Mouse (Mus musculus) kidney, adult 2 months (tissue): ENCODE measurements around the gene Mast4. TPM values are rescaled to one million over a fixed set of nuclear protein-coding genes. Genes with fewer than 3 reads are reported as not detected.

Source experiments
- DNase-seq: peaks from one replicate; pipeline ENCODE4 v3.0.0; 2021
- H3K27ac ChIP-seq: fragments of 200-500 bp; 2 replicates; pipeline ENCODE4 v1.5.1; 2012; ENCODE audit warnings: low read depth, low read length, control low read depth, inconsistent platforms; ENCODE audit not compliant: insufficient read depth
- H3K27me3 ChIP-seq: fragments of 200-500 bp; replicated peaks from 2 replicates; pipeline ENCODE4 v1.6.1; 2012; ENCODE audit warnings: mild to moderate bottlenecking, moderate library complexity, low read length, inconsistent platforms; ENCODE audit not compliant: control insufficient read depth, insufficient read depth
- H3K36me3 ChIP-seq: fragments of 200-500 bp; 2 replicates; pipeline ENCODE4 v1.6.1; 2012; ENCODE audit warnings: mild to moderate bottlenecking, moderate library complexity, low read length, inconsistent platforms; ENCODE audit not compliant: control insufficient read depth, insufficient read depth
- H3K4me1 ChIP-seq: fragments of 200-500 bp; 2 replicates; pipeline ENCODE4 v1.6.1; 2011; ENCODE audit warnings: low read length; ENCODE audit not compliant: control insufficient read depth, insufficient read depth
- H3K4me3 ChIP-seq: fragments of 200-500 bp; 2 replicates; pipeline ENCODE4 v1.5.1; 2011; ENCODE audit warnings: mild to moderate bottlenecking, low read depth, low read length, control low read depth; ENCODE audit not compliant: insufficient read depth
- CTCF ChIP-seq: fragments of 200-500 bp; conservative IDR thresholded peaks from 2 replicates; pipeline ENCODE4 v1.5.1; 2011; ENCODE audit warnings: low read depth, mild to moderate bottlenecking, control low read depth, low read length, moderate library complexity, mixed read lengths; ENCODE audit not compliant: insufficient read depth, insufficient read length
- POLR2A ChIP-seq: fragments of 200-500 bp; IDR thresholded peaks from one replicate; pipeline ENCODE4 v1.6.1; 2011; ENCODE audit warnings: low read depth, low read length, control low read depth
- WGBS: fragments of 180-500 bp; shearing (Covaris S2); methylation state at CpG from one replicate; pipeline ENCODE4 v1.1.7; 2018; 5-methylcytosine and 5-hydroxymethylcytosine counted together
- polyA plus RNA-seq: library from polyadenylated mRNA; depleted of rRNA; stranded (reverse); fragments of >200 nt; gene quantifications from 2 replicates; pipeline ENCODE4 v1.2.3, GENCODE M21; 2012

The Mast4 gene
- polyA plus RNA-seq, 1 experiment = 6.5 TPM

GRCm38 (mm10) chr13:103061680-103062079, 272.6 kb downstream of the Mast4 start:
- DNase-seq = no peak
- Histone ChIP-seq H3K27me3 (no peaks in the 10 kb centered on the region), H3K27ac (no peak overlapping the region), H3K36me3 (no peaks in the 10 kb centered on the region), H3K4me1 (no peaks in the 10 kb centered on the region), H3K4me3 (no peak overlapping the region)
- WGBS = 87% methylated on average over 2 of the region's 2 CpGs
- no peak for TF ChIP-seq CTCF

- Histone ChIP-seq H3K4me1 (no peaks in the 10 kb centered on the region), H3K36me3 (no peaks in the 10 kb centered on the region), H3K4me3 (no peak overlapping the region), H3K27ac (no peak overlapping the region), H3K27me3 (no peaks in the 10 kb centered on the region)
- WGBS = 76% methylated on average over 11 of the region's 11 CpGs
- no peak for DNase-seq
- TF ChIP-seq POLR2A (no peak), CTCF (no peak)
Observed at GRCm38 (mm10) chr13:103059995-103060652, 274.2 kb downstream of the Mast4 start.

GRCm38 (mm10) chr13:103056451-103056850, 277.8 kb downstream of the Mast4 start:
- no peaks in the 10 kb centered on the region for H3K27me3 ChIP-seq
- TF ChIP-seq CTCF (no peak), POLR2A (no peak)
- H3K4me1 ChIP-seq = peaks cover 3% of the 10 kb centered on the region; the same call in 1 of the 2 replicates
- no peak overlapping the region for H3K27ac ChIP-seq
- no peaks in the 10 kb centered on the region for H3K36me3 ChIP-seq
- 83% methylated on average over 10 of the region's 10 CpGs for WGBS
- no peak overlapping the region for H3K4me3 ChIP-seq
- no peak for DNase-seq

GRCm38 (mm10) chr13:103052661-103053060, 281.6 kb downstream of the Mast4 start:
- peaks cover 5% of the 10 kb centered on the region; the same call in 1 of the 2 replicates for H3K4me1 ChIP-seq
- no peak for TF ChIP-seq POLR2A
- no peak for TF ChIP-seq CTCF
- 66% methylated on average over 7 of the region's 7 CpGs for WGBS
- no peak overlapping the region for H3K27ac ChIP-seq
- no peak overlapping the region for H3K4me3 ChIP-seq
- no peaks in the 10 kb centered on the region for H3K36me3 ChIP-seq
- no peaks in the 10 kb centered on the region for H3K27me3 ChIP-seq
- DNase-seq = no peak

GRCm38 (mm10) chr13:103048954-103049353, 285.3 kb downstream of the Mast4 start:
- Histone ChIP-seq H3K27me3 (no peaks in the 10 kb centered on the region), H3K36me3 (no peaks in the 10 kb centered on the region), H3K4me3 (no peak overlapping the region), H3K4me1 (peaks cover 5% of the 10 kb centered on the region; the same call in 1 of the 2 replicates), H3K27ac (no peak overlapping the region)
- TF ChIP-seq POLR2A (no peak), CTCF (no peak)
- no peak for DNase-seq
- 78% methylated on average over 7 of the region's 7 CpGs for WGBS

- Histone ChIP-seq H3K4me1 (no peaks in the 10 kb centered on the region), H3K27me3 (no peaks in the 10 kb centered on the region), H3K36me3 (no peaks in the 10 kb centered on the region), H3K4me3 (no peak overlapping the region), H3K27ac (no peak overlapping the region)
- WGBS = 88% methylated on average over 9 of the region's 9 CpGs
- DNase-seq = no peak
- TF ChIP-seq CTCF = no peak
- no peak for TF ChIP-seq POLR2A
Observed at GRCm38 (mm10) chr13:103043692-103044091, 290.6 kb downstream of the Mast4 start.

- no peaks in the 10 kb centered on the region for H3K36me3 ChIP-seq
- WGBS = 98% methylated on average over 4 of the region's 4 CpGs
- no peak for DNase-seq
- no peaks in the 10 kb centered on the region for H3K4me1 ChIP-seq
- no peaks in the 10 kb centered on the region for H3K27me3 ChIP-seq
- TF ChIP-seq POLR2A (no peak), CTCF (no peak)
- H3K27ac ChIP-seq = no peak overlapping the region
- no peak overlapping the region for H3K4me3 ChIP-seq
Observed at GRCm38 (mm10) chr13:103043011-103043410, 291.3 kb downstream of the Mast4 start.
